Mouse (Mus musculus): ENCODE results near the gene Steap4. TPM values are rescaled to one million over a fixed set of nuclear protein-coding genes. Genes with fewer than 3 reads are reported as not detected.
"Not testable (repeated sequence)": the region's sequence is repeated elsewhere in the genome, so short reads cannot be mapped to it uniquely, and the experiment has no call there.

The Steap4 gene
- total RNA-seq, 2 experiments from 2014 or later, result 0.25 to 0.51 TPM

GRCm38 (mm10) chr5:7991631-7992030 is 31.4 kb downstream of the Steap4 start:
- not testable (repeated sequence) for DNase-seq

DNA sequence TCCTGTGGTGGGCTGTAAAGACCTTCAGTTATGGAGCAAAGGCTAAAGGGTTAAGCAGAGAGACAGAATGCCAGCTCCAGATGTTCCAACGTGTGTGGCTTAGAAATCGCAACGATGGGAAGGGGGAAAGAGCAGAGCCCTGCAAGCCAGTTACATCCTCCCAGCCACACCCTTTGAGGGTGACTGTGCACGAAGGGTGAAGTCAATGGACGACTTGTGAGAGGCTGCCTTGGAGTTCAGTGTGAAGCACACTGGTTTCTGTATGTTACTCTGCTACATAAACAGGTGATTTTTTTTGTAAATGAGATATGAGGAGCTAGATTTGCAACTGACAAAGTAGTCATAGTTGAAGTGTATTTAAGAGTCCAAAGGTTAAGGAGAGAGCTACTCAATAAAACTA is 33.5 kb downstream of the Steap4 start:
- no peak for DNase-seq

- no peak for DNase-seq
Measured at GRCm38 (mm10) chr5:7995288-7995897, 35.1 kb downstream of the Steap4 start.

DNA sequence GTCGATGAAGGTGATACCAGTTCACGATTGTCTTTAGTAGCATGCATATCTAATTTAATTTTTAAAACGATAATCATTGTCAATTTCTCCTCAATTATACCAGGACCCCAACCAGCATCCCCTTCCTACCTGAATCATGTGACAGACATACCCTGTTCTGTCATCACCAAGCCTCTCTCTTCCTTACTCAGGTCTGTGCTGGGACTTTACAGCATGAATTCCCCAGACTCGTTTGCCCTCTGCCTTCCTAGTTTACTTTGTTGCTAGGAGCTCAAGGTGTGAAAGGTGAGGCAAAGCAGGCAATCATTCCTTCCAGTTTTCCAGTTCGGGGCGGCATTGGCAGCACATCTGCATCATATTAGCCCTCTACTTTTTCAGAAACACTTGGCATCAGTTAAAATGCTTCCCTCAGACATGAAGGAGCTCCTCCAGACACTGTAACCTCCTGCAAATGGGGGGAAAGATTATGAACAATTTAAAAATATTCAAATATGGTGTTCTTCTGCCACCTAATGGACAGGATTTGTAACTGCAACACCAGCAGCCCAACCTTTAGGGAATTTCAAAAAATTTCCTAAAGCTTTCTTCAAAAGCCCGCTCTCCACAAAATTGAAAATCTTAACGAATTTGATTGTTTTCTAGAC is 36.3 kb downstream of the Steap4 start:
- DNase-seq, result peak in 1 of 2 experiments; percentile 4

DNA sequence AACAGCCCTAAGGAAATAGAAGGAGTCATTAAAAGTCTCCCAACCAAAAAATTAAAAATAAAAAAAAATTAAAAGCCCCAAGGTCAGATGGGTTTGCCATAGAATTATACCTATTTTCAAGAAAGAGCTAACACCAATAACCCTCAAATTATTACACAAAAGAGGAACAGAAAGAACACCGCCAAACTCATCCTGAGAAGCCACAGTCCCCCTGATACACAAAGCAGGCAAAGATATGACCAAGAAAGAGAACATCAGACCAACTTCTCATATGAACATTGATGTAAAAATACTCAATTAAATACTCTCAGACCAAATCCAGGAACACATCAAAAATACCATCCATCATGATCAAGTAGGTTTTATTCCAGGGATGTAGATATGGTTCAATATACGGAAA is 36.8 kb downstream of the Steap4 start:
- DNase-seq, result no peak

- peak; percentile 28 to 30 for DNase-seq
Measured at GRCm38 (mm10) chr5:8000466-8000865, 40.2 kb downstream of the Steap4 start.

- no peak for DNase-seq
Measured at GRCm38 (mm10) chr5:8002827-8003226, 42.6 kb downstream of the Steap4 start.

GRCm38 (mm10) chr5:8013276-8013675 is 53.0 kb downstream of the Steap4 start:
- DNase-seq, result no peak

Other genes with a start within 250 kb of the Steap4 start
- 100 to 1,000 TPM; 107 to 111 TPM for gene Sri, start 85.6 kb downstream of the Steap4 start, total RNA-seq (2021)